Mouse (Mus musculus) gastrocnemius, postnatal 10 days (tissue): ENCODE measurements around the gene Oprm1. TPM values are rescaled to one million over a fixed set of nuclear protein-coding genes. Genes with fewer than 3 reads are reported as not detected.
"Not testable (repeated sequence)": the region's sequence is repeated elsewhere in the genome, so short reads cannot be mapped to it uniquely, and the experiment has no call there.

Experiments used
- DNase-seq: peaks from one replicate; pipeline ENCODE4 v3.0.0; 2021; ENCODE audit warnings: mixed read lengths
- long read RNA-seq, 2 experiments: library from polyadenylated mRNA; stranded (forward); transcript quantifications; one replicate each; pipeline ENCODE4 v2.0.0; 2021
- total RNA-seq, 2 experiments: library from RNA; stranded (reverse); gene quantifications; 2 replicates each; pipeline ENCODE4 v1.2.3; 2021

Gene Oprm1
- not detected for total RNA-seq
- long read RNA-seq, experiment 1: 0 reads
- long read RNA-seq, experiment 2: 0 reads

GRCm38 (mm10) chr10:6758206-6758605, at the start of gene Oprm1:
Oprm1 (plus strand) TSS chr10:6758506.
- no peak for DNase-seq

GRCm38 (mm10) chr10:6717181-6717948, 40.9 kb upstream of the Oprm1 start:
- no peak for DNase-seq

- no peak for DNase-seq
Observed at GRCm38 (mm10) chr10:6723765-6724164, 34.5 kb upstream of the Oprm1 start.

GRCm38 (mm10) chr10:6728469-6728868, 29.8 kb upstream of the Oprm1 start:
- no peak for DNase-seq

GRCm38 (mm10) chr10:6753375-6753774, 4.9 kb upstream of the Oprm1 start:
- no peak for DNase-seq

- no peak for DNase-seq
Observed at GRCm38 (mm10) chr10:6761287-6761811, 3.0 kb downstream of the Oprm1 start, which contains the start of gene Gm10945. Gm10945 (minus strand) TSS chr10:6761761.

- DNase-seq: peak; percentile 49
Observed at GRCm38 (mm10) chr10:6788517-6789237, 30.4 kb downstream of the Oprm1 start.

GRCm38 (mm10) chr10:6790226-6790625, 31.9 kb downstream of the Oprm1 start:
- no peak for DNase-seq

GRCm38 (mm10) chr10:6820626-6821025, 62.3 kb downstream of the Oprm1 start:
- DNase-seq: no peak

GRCm38 (mm10) chr10:6842225-6842624, 83.9 kb downstream of the Oprm1 start:
- no peak for DNase-seq

GRCm38 (mm10) chr10:6846283-6846682, 88.0 kb downstream of the Oprm1 start:
- no peak for DNase-seq

GRCm38 (mm10) chr10:6848162-6848754, 90.0 kb downstream of the Oprm1 start:
- no peak for DNase-seq

GRCm38 (mm10) chr10:6848834-6849233, 90.5 kb downstream of the Oprm1 start:
- DNase-seq: no peak

- no peak for DNase-seq
Observed at GRCm38 (mm10) chr10:6855812-6856211, 97.5 kb downstream of the Oprm1 start.

GRCm38 (mm10) chr10:6871418-6872072, 113.2 kb downstream of the Oprm1 start:
- DNase-seq: no peak

GRCm38 (mm10) chr10:6873917-6874316, 115.6 kb downstream of the Oprm1 start:
- no peak for DNase-seq

- DNase-seq: no peak
Observed at GRCm38 (mm10) chr10:6878276-6878881, 120.1 kb downstream of the Oprm1 start.

GRCm38 (mm10) chr10:6882041-6882440, 123.7 kb downstream of the Oprm1 start:
- DNase-seq: not testable (repeated sequence)

- no peak for DNase-seq
Observed at GRCm38 (mm10) chr10:6885460-6885859, 127.2 kb downstream of the Oprm1 start.

GRCm38 (mm10) chr10:6889640-6890245, 131.4 kb downstream of the Oprm1 start:
- DNase-seq: no peak

GRCm38 (mm10) chr10:6890348-6891009, 132.2 kb downstream of the Oprm1 start:
- no peak for DNase-seq
